Mouse (Mus musculus) intestine, embryonic 15.5 days (tissue): ENCODE results near the gene Atf3. TPM values are rescaled to one million over a fixed set of nuclear protein-coding genes. Genes with fewer than 3 reads are reported as not detected.
A peak's percentile ranks its signal among the peaks of the same experiment; 100 is the strongest.
"Not testable (repeated sequence)": the region's sequence is repeated elsewhere in the genome, so short reads cannot be mapped to it uniquely, and the experiment has no call there.

Experiments used
- ATAC-seq: fragments of 200-750 bp; cut with Nextera tagmentation; 2 replicates; pipeline ENCODE4 v1.8.0; 2017; ENCODE audit warnings: moderate TSS enrichment, moderate library complexity
- H3K27ac ChIP-seq: fragments of 300-500 bp; sonication (generic); 2 replicates; pipeline ENCODE4 v1.5.1; 2015; ENCODE audit warnings: mild to moderate bottlenecking, inconsistent platforms
- H3K27me3 ChIP-seq: fragments of 300-500 bp; sonication (generic); replicated peaks from 2 replicates; pipeline ENCODE4 v1.6.1; 2015; ENCODE audit warnings: inconsistent platforms
- H3K36me3 ChIP-seq: fragments of 300-500 bp; sonication (generic); 2 replicates; pipeline ENCODE4 v1.6.1; 2015; ENCODE audit warnings: inconsistent platforms
- H3K4me1 ChIP-seq: fragments of 300-500 bp; sonication (generic); replicated peaks from 2 replicates; pipeline ENCODE4 v1.6.1; 2015; ENCODE audit warnings: inconsistent platforms
- H3K4me2 ChIP-seq: fragments of 300-500 bp; sonication (generic); replicated peaks from 2 replicates; pipeline ENCODE4 v1.6.1; 2015; ENCODE audit warnings: mild to moderate bottlenecking, inconsistent platforms
- H3K4me3 ChIP-seq: fragments of 300-500 bp; sonication (generic); replicated peaks from 2 replicates; pipeline ENCODE4 v1.5.1; 2015; ENCODE audit warnings: inconsistent platforms
- H3K9ac ChIP-seq: fragments of 300-500 bp; sonication (generic); 2 replicates; pipeline ENCODE4 v1.6.1; 2015; ENCODE audit warnings: inconsistent platforms
- H3K9me3 ChIP-seq: fragments of 300-500 bp; sonication (generic); 2 replicates; pipeline ENCODE4 v1.6.1; 2016; ENCODE audit warnings: inconsistent platforms
- WGBS: fragments of 180-500 bp; shearing (Covaris S2); methylation state at CpG from one replicate; pipeline ENCODE4 v1.1.7; 2015; 5-methylcytosine and 5-hydroxymethylcytosine counted together
- polyA plus RNA-seq: library from polyadenylated mRNA; unstranded; fragments of >200 nt; fragmentation: Nextera tagmentation; extraction: Ambion mirVana; gene quantifications from 2 replicates; pipeline ENCODE4 v1.2.1, GENCODE M21; 2015

Gene Atf3
- polyA plus RNA-seq, 1 experiment from 2014 or later, result 4.9 TPM

- WGBS, result 85% methylated on average over 3 of the region's 3 CpGs
These were observed 53.1 kb downstream of the Atf3 start, which contains the start of gene Fam71a for GRCm38 (mm10) chr1:191164717-191165116. Gene Fam71a, minus strand, starts transcription at chr1:191164817.

DNA sequence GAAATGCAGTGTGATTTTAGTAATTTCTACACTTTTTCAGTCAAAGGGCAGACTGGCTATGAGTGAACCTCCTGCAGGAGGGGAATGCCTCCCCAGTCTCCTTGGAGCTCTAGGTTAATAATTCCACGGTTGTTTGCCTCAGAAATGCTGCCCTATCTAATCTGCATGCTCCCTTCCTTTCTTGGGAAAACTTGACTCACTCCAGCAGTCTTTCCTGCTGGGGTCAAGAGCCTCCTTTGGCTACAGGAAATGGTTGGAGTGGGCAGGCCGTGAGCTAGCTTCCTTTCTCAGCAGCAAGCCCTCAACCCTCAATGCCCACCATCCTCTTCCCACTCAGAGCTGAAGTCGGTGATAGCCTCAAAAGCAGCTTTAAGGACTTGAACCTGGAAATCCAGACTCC, 63.5 kb downstream of the Atf3 start:
- no peaks in the 10 kb centered on the region for H3K4me1 ChIP-seq
- no peak overlapping the region for H3K27ac ChIP-seq
- H3K9ac ChIP-seq, result no peak overlapping the region
- H3K4me3 ChIP-seq, result no peak overlapping the region
- 31% methylated on average over 3 of the region's 3 CpGs for WGBS
- ATAC-seq, result peak; percentile 51; the same call in 1 of the 2 replicates
- H3K27me3 ChIP-seq, result no peaks in the 10 kb centered on the region
- no peaks in the 10 kb centered on the region for H3K9me3 ChIP-seq
- no peaks in the 10 kb centered on the region for H3K36me3 ChIP-seq
- no peak overlapping the region for H3K4me2 ChIP-seq

More at GRCm38 (mm10) chr1:191164717-191165116, 53.1 kb downstream of the Atf3 start, which contains the start of gene Fam71a:
- ATAC-seq, result no peak
- no peak within 1 kb of the TSS for H3K9ac ChIP-seq
- no peaks in the 10 kb centered on the region for H3K36me3 ChIP-seq
- no peak within 1 kb of the TSS for H3K27ac ChIP-seq
- H3K27me3 ChIP-seq, result no peaks in the 10 kb centered on the region
- no peaks in the 10 kb centered on the region for H3K4me1 ChIP-seq
- H3K9me3 ChIP-seq, result no peaks in the 10 kb centered on the region
- H3K4me3 ChIP-seq, result no peak within 1 kb of the TSS
- no peak within 1 kb of the TSS for H3K4me2 ChIP-seq

DNA sequence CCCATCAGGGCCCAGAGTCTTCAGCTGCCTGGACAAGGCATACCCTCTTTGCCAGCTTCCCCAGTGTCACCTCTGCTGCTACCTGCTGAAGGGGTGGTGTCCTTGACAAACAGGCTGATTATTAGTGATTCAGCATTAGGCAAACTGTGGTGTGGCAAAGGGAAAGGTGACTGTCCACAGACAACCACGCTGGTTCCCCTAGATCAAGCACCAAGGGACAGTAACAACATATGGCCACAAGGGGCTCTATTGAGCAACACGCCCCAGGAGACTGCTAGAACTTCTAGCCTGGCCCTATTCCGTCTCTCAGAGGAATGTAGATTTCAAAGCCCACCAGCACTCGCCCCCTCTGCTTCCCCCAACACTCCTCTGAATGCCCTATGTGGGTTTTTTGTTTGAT, 64.8 kb downstream of the Atf3 start:
- H3K36me3 ChIP-seq, result no peaks in the 10 kb centered on the region
- H3K4me1 ChIP-seq, result no peaks in the 10 kb centered on the region
- no peaks in the 10 kb centered on the region for H3K27me3 ChIP-seq
- no peak overlapping the region for H3K9ac ChIP-seq
- H3K9me3 ChIP-seq, result no peaks in the 10 kb centered on the region
- no peak overlapping the region for H3K4me2 ChIP-seq
- H3K27ac ChIP-seq, result no peak overlapping the region
- no peak overlapping the region for H3K4me3 ChIP-seq
- 24% methylated on average over 4 of the region's 4 CpGs for WGBS
- ATAC-seq, result peak; percentile 59; the same call in 1 of the 2 replicates

DNA sequence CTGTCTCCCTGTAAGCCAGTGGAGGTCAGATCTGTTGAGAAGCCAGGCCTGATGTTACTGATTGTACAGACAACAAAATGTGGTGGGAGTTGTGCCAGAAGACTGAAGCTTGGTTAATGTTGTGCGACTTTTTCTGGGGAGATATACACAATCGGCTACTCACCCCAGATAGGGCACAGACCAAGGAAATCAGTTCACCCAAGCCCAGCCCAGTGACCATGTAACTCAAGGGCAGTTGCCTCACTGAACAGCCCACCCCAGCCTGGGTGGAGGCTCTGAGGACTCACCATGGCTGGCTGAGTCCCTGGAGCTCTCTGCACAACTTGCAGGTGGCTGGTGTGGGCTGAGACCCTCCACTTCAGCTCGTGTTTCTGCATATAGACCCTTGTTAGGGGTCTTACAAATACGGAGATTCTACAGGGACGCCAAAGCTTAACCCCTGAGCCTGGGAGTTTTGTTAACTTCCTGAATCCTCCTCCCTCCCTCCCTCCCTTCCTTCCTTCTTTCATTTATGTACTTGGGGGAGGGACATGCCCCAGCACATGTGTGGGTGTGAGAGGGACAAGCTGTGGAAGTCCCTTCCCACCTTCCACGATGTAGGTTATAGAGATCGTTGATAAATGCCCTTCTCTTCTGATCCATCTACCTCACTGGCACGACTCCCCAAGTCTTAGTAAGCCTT, 66.8 kb downstream of the Atf3 start:
- Histone ChIP-seq H3K9me3 (no peaks in the 10 kb centered on the region), H3K9ac (no peak overlapping the region), H3K4me3 (no peak overlapping the region), H3K4me2 (no peak overlapping the region), H3K36me3 (no peaks in the 10 kb centered on the region), H3K27me3 (no peaks in the 10 kb centered on the region), H3K27ac (no peak overlapping the region), H3K4me1 (no peaks in the 10 kb centered on the region)
- WGBS, result 75% methylated on average over 8 of the region's 8 CpGs
- ATAC-seq, result no peak

DNA sequence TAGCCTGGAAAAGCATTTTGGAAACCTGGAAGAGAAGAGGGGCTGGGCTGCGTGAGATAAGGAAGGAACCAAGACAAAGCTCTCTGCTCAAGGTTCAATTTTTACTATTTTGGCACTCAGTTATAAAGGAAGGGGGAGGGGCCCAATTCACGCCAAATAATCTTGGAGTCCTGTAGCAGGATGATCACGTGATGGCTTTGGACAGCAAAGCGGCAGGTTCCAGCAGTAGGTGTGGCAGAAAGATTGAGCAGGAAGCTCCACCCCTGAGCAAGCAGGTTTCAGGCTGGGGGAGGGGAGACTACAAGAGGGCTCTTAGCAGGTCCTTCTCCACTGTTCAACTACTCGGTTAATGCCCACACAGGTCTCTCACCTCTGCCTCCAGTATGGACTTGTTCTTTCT, 68.3 kb downstream of the Atf3 start:
- not testable (repeated sequence) for H3K27ac ChIP-seq, H3K9me3 ChIP-seq, H3K9ac ChIP-seq, H3K4me3 ChIP-seq, H3K4me2 ChIP-seq, H3K36me3 ChIP-seq, H3K4me1 ChIP-seq, H3K27me3 ChIP-seq, ATAC-seq
- 77% methylated on average over 5 of the region's 5 CpGs for WGBS

DNA sequence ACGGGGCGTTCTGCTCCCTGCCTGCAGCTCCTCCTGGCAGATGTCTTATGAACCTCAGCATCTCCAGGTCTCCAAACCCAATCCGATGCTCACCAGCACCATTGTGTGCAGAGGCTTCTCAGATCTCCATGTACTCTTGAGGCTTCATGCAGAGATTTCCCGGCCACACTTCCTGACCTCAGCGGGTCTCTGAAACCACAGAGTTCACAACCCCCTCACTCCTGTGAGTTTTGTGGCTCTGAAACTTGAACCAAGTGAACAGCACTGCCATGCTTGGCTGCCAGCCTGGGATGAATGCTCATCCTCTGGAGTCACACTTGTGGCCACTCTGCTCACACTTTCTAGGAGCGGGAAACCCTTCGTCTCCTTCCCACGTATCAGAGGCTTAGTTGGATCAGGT, 76.9 kb downstream of the Atf3 start:
- 87% methylated on average over 8 of the region's 8 CpGs for WGBS

DNA sequence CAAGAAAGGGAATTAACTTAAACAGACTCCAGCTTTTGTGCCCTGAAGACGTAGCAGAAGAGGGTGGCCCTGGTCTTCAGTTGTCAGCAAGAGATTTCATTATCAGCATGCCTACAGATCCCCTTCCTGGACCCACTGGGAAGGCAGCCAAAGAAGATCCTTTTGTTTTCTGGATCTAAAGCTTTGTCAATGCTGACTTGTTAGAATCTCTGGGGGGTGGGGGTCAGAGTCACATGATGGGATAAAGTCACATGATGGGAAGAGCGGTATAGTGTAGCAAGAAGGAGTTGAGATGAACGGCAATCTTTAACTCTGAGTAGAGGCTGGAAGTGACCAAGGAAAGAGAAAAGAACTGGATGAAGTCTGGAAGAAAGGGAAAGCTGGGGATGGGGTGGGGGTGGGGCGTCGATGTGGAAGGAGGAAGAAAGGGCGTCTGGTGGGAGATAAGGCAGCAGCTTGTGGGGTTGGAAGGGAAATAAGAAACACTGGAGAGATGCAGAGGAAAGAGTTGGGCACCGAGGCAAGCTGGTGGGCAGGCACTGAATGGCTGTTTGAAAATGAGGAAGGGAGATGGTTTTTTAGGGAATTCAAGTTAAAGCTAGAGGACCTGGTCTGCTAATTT, 78.9 kb downstream of the Atf3 start:
- H3K4me3 ChIP-seq, result no peak overlapping the region
- H3K27ac ChIP-seq, result no peak overlapping the region
- H3K4me2 ChIP-seq, result no peak overlapping the region
- WGBS, result 59% methylated on average over 7 of the region's 7 CpGs
- H3K27me3 ChIP-seq, result 0 out of 2 replicates have a peak, but pooled peaks cover 3% of the 10 kb centered on the region
- no peaks in the 10 kb centered on the region for H3K36me3 ChIP-seq
- H3K9ac ChIP-seq, result no peak overlapping the region
- H3K4me1 ChIP-seq, result no peaks in the 10 kb centered on the region
- ATAC-seq, result no peak
- H3K9me3 ChIP-seq, result no peaks in the 10 kb centered on the region

More for the DNA sequence above, 76.9 kb downstream of the Atf3 start:
- Histone ChIP-seq H3K4me1 (no peaks in the 10 kb centered on the region), H3K4me2 (no peak overlapping the region), H3K4me3 (no peak overlapping the region), H3K9ac (no peak overlapping the region), H3K27me3 (0 out of 2 replicates have a peak, but pooled peaks cover 3% of the 10 kb centered on the region), H3K27ac (no peak overlapping the region), H3K9me3 (no peaks in the 10 kb centered on the region), H3K36me3 (no peaks in the 10 kb centered on the region)
- ATAC-seq, result no peak

- Histone ChIP-seq H3K4me1 (0 out of 2 replicates have a peak, but pooled peaks cover 1% of the 10 kb centered on the region), H3K4me2 (no peak overlapping the region), H3K36me3 (no peaks in the 10 kb centered on the region), H3K9ac (no peak overlapping the region), H3K9me3 (no peaks in the 10 kb centered on the region), H3K27ac (no peak overlapping the region), H3K4me3 (no peak overlapping the region), H3K27me3 (0 out of 2 replicates have a peak, but pooled peaks cover 3% of the 10 kb centered on the region)
- ATAC-seq, result no peak
- 88% methylated on average over 4 of the region's 4 CpGs for WGBS
These were observed 79.4 kb downstream of the Atf3 start for GRCm38 (mm10) chr1:191138436-191138835.

GRCm38 (mm10) chr1:191135406-191135805, 82.4 kb downstream of the Atf3 start:
- H3K4me3 ChIP-seq, result no peak overlapping the region
- H3K4me2 ChIP-seq, result no peak overlapping the region
- peaks cover 13% of the 10 kb centered on the region; the same call in 1 of the 2 replicates for H3K4me1 ChIP-seq
- H3K36me3 ChIP-seq, result no peaks in the 10 kb centered on the region
- peak overlapping the region; percentile 33; the same call in 1 of the 2 replicates for H3K27ac ChIP-seq
- no peaks in the 10 kb centered on the region for H3K27me3 ChIP-seq
- 43% methylated on average over 4 of the region's 4 CpGs for WGBS
- no peak overlapping the region for H3K9ac ChIP-seq
- peak; percentile 87 for ATAC-seq
- no peaks in the 10 kb centered on the region for H3K9me3 ChIP-seq

DNA sequence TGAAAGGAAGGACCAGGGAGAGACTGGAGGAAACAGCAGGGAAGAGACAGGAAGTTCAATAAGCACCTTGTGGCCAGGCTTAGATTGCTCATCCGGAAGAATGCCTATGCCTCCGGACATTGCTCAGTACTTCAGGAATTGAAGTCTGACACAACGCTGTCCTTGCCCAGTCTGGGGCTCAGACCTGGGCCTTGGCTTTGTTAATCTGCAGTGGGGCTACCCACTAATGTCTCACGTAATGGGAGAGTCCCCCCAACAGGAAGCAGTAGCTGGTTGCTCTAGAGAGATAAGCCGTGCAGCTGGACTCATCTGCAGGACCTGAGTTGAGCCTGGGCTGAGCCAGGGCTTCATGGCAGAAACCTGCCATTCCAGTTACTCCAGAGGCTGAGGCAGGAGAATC, 84.9 kb downstream of the Atf3 start:
- peaks cover 13% of the 10 kb centered on the region; the same call in 1 of the 2 replicates for H3K4me1 ChIP-seq
- H3K4me3 ChIP-seq, result no peak overlapping the region
- ATAC-seq, result no peak
- no peaks in the 10 kb centered on the region for H3K36me3 ChIP-seq
- H3K9me3 ChIP-seq, result 0 out of 2 replicates have a peak, but pooled peaks cover 3% of the 10 kb centered on the region
- H3K4me2 ChIP-seq, result no peak overlapping the region
- H3K9ac ChIP-seq, result no peak overlapping the region
- H3K27me3 ChIP-seq, result no peaks in the 10 kb centered on the region
- no peak overlapping the region for H3K27ac ChIP-seq
- WGBS, result 66% methylated on average over 5 of the region's 5 CpGs

DNA sequence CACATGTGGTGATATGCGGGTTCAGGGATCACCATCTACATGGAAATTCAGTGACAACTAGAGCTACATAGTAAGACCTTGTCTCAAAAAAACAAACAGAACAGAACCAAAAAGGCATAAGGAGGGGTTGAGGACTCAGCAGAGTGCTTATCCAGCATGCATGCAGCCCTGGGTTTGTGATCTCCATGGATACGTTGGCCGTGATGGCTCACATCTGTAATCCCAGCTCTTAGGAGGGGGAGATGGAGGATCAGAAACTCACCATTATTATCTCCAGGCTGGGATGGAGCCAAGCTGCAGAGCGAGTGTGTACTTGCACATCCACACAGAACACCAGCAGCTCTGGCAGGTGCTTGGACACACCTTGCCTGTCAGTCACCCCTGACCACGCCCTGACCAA, 85.6 kb downstream of the Atf3 start:
- H3K9ac ChIP-seq, result no peak overlapping the region
- no peak for ATAC-seq
- WGBS, result 62% methylated on average over 5 of the region's 5 CpGs
- H3K4me3 ChIP-seq, result no peak overlapping the region
- H3K9me3 ChIP-seq, result 0 out of 2 replicates have a peak, but pooled peaks cover 3% of the 10 kb centered on the region
- no peaks in the 10 kb centered on the region for H3K36me3 ChIP-seq
- H3K27ac ChIP-seq, result no peak overlapping the region
- H3K4me2 ChIP-seq, result no peak overlapping the region
- no peaks in the 10 kb centered on the region for H3K27me3 ChIP-seq
- H3K4me1 ChIP-seq, result peaks cover 13% of the 10 kb centered on the region; the same call in 1 of the 2 replicates

DNA sequence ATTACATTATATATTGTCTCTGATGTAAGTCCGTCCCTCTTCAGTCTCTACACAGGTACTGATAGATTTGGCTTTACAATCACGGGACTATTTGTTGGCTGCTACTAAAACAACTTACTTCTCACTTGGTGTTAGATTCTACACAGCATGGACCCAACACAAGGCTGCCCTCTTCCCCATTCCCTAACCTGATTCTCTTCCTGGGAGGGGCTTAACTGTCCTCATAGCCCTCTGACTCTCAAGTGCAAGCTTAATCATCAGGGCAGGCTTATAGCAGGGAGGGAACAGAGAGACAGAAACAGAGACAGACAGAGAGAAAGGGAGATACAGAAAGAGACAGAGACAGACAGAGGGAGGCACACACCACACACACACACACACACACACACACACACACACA, 86.1 kb downstream of the Atf3 start:
- no peak overlapping the region for H3K9ac ChIP-seq
- no peak for ATAC-seq
- 0 out of 2 replicates have a peak, but pooled peaks cover 3% of the 10 kb centered on the region for H3K9me3 ChIP-seq
- H3K4me1 ChIP-seq, result peaks cover 13% of the 10 kb centered on the region; the same call in 1 of the 2 replicates
- H3K4me2 ChIP-seq, result no peak overlapping the region
- H3K27me3 ChIP-seq, result no peaks in the 10 kb centered on the region
- WGBS, result 87% methylated on average over 2 of the region's 2 CpGs
- H3K27ac ChIP-seq, result no peak overlapping the region
- no peaks in the 10 kb centered on the region for H3K36me3 ChIP-seq
- H3K4me3 ChIP-seq, result no peak overlapping the region
